Mouse (Mus musculus) myocyte (in vitro differentiated cells): ENCODE results near the gene Rhoc. TPM values are rescaled to one million over a fixed set of nuclear protein-coding genes. Genes with fewer than 3 reads are reported as not detected.

Experiments
- H3K27me3 ChIP-seq: one replicate; pipeline ENCODE4 v1.6.1; 2011; ENCODE audit not compliant: control insufficient read depth, insufficient read depth, insufficient read length
- H3K36me3 ChIP-seq: one replicate; pipeline ENCODE4 v1.6.1; 2011; ENCODE audit not compliant: control insufficient read depth, insufficient read depth
- H3K4me2 ChIP-seq: one replicate; pipeline ENCODE4 v1.6.1; 2011; ENCODE audit warnings: low read depth, control low read depth
- H3K4me3 ChIP-seq: one replicate; pipeline ENCODE4 v1.5.1; 2011; ENCODE audit warnings: mild to moderate bottlenecking, control low read depth, moderate library complexity
- H3K79me2 ChIP-seq: one replicate; pipeline ENCODE4 v1.6.1; 2011; ENCODE audit not compliant: control insufficient read depth, insufficient read depth
- H3ac ChIP-seq: one replicate; pipeline ENCODE4 v1.6.1; 2011; ENCODE audit not compliant: control insufficient read depth, insufficient read length
- CEBPB ChIP-seq: IDR thresholded peaks from 2 replicates; pipeline ENCODE4 v1.6.1; 2011; ENCODE audit warnings: mild to moderate bottlenecking, moderate library complexity; ENCODE audit not compliant: poor library complexity, insufficient read depth, severe bottlenecking
- E2F4 ChIP-seq: IDR thresholded peaks from one replicate; pipeline ENCODE4 v1.6.1; 2011; ENCODE audit warnings: mild to moderate bottlenecking, control low read depth, moderate library complexity; ENCODE audit not compliant: insufficient read depth
- MAX ChIP-seq: IDR thresholded peaks from one replicate; pipeline ENCODE4 v1.6.1; 2011; ENCODE audit warnings: low read depth, mild to moderate bottlenecking, control low read depth
- MYOD1 ChIP-seq, 3 experiments: IDR thresholded peaks; one replicate each; pipeline ENCODE4 v1.6.1; 2011; ENCODE audit warnings: control low read depth in 2 of 3, low read depth in 2 of 3, mild to moderate bottlenecking in 2 of 3, moderate library complexity in 1 of 3; ENCODE audit not compliant: insufficient read length in 2 of 3, control insufficient read depth in 1 of 3
- MYOG ChIP-seq, 3 experiments: IDR thresholded peaks; one replicate each; pipeline ENCODE4 v1.6.1; 2011; ENCODE audit warnings: control low read depth in 2 of 3, low read depth in 2 of 3, mild to moderate bottlenecking in 2 of 3; ENCODE audit not compliant: insufficient read length in 2 of 3, control insufficient read depth in 1 of 3, insufficient read depth in 1 of 3
- POLR2A ChIP-seq: IDR thresholded peaks from one replicate; pipeline ENCODE4 v1.6.1; 2011; ENCODE audit warnings: low read depth, mild to moderate bottlenecking, control low read depth, moderate library complexity; ENCODE audit not compliant: insufficient read length
- POLR2AphosphoS2 ChIP-seq: IDR thresholded peaks from one replicate; pipeline ENCODE4 v1.6.1; 2011; ENCODE audit warnings: low read depth, control low read depth; ENCODE audit not compliant: insufficient read length
- REST ChIP-seq: IDR thresholded peaks from one replicate; pipeline ENCODE4 v1.6.1; 2011; ENCODE audit warnings: mild to moderate bottlenecking, control low read depth, moderate library complexity; ENCODE audit not compliant: insufficient read depth, insufficient read length
- SRF ChIP-seq: IDR thresholded peaks from one replicate; pipeline ENCODE4 v1.6.1; 2011; ENCODE audit warnings: low read depth; ENCODE audit not compliant: control insufficient read depth, insufficient read length
- TCF12 ChIP-seq: IDR thresholded peaks from one replicate; pipeline ENCODE4 v1.6.1; 2011; ENCODE audit warnings: mild to moderate bottlenecking, control low read depth; ENCODE audit not compliant: poor library complexity, insufficient read depth, severe bottlenecking
- TCF3 ChIP-seq: IDR thresholded peaks from one replicate; pipeline ENCODE4 v1.6.1; 2011; ENCODE audit warnings: low read depth, control low read depth; ENCODE audit not compliant: insufficient read length
- USF1 ChIP-seq: IDR thresholded peaks from one replicate; pipeline ENCODE4 v1.6.1; 2011; ENCODE audit warnings: low read depth, mild to moderate bottlenecking, control low read depth, moderate library complexity
- polyA plus RNA-seq: library from polyadenylated mRNA; unstranded; fragments of >200 nt; fragmentation: generic; extraction: Trizol; gene quantifications from one replicate; pipeline ENCODE4 v1.2.1, GENCODE M21; 2012; ENCODE audit warnings: missing spikeins

Gene Rhoc
- polyA plus RNA-seq, 1 experiment, result 474 TPM

- TF ChIP-seq CEBPB, result no peak
- TF ChIP-seq MYOD1 (IDR thresholded peaks at IDR 0.05; ENCODE audit: control insufficient read depth in 1 of 3, insufficient read length in 2 of 3, low read depth in 2 of 3), result no peak
- no peak for TF ChIP-seq MYOG (IDR thresholded peaks at IDR 0.05; ENCODE audit: control insufficient read depth in 1 of 3, insufficient read depth in 1 of 3, insufficient read length in 2 of 3, low read depth in 2 of 3)
- no peak for TF ChIP-seq REST
- TF ChIP-seq E2F4, result no peak
- TF ChIP-seq POLR2A, result no peak
- TF ChIP-seq TCF3, result no peak
- TF ChIP-seq TCF12, result no peak
- no peak for TF ChIP-seq MAX
- TF ChIP-seq POLR2AphosphoS2, result no peak
- TF ChIP-seq SRF, result no peak
- no peak for TF ChIP-seq USF1
- Histone ChIP-seq H3ac (no peak overlapping the region), H3K79me2 (peaks cover 23% of the 10 kb centered on the region), H3K27me3 (no peaks in the 10 kb centered on the region), H3K36me3 (peaks cover 21% of the 10 kb centered on the region), H3K4me3 (no peak overlapping the region), H3K4me2 (no peak overlapping the region)
Measured at GRCm38 (mm10) chr3:104795661-104796340, 7.6 kb downstream of the Rhoc start.

DNA sequence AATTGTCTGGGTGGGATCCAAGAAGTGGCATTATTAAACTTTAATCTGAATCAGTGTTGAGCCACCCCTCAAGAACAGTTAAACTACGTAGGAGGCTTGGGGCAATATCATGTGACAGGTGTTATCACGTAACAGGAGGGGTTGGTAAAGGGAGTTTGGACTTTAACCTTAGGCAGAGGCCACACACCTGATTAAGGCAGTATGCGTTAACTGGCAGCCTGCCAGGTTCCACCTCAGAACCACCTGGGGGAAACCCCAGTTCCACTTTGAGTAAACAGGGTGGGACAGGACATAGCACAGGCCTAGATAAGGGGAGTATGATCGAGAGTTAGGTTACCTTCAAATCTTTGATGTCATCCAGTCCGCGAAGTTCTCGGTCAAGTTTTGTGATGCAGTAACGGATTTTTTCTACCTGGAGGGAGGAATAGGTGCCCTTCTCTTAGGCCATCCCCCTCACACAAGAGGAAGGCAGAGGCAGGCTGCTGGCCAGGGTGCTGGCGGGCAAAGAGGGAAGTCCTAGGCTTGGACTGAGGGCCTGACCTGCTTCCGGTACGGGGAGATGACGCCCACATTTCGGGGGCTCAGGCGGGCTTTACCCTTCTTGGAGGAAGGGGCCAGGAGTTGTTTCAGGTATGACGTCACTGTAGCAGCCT lies 8.4 kb downstream of the Rhoc start:
- peaks cover 21% of the 10 kb centered on the region for H3K36me3 ChIP-seq
- TF ChIP-seq MYOG (IDR thresholded peaks at IDR 0.05; ENCODE audit: control insufficient read depth in 1 of 3, insufficient read depth in 1 of 3, insufficient read length in 2 of 3, low read depth in 2 of 3), result no peak
- TF ChIP-seq POLR2A, result no peak
- peak; percentile 26 for TF ChIP-seq POLR2AphosphoS2
- H3ac ChIP-seq, result no peak overlapping the region
- H3K79me2 ChIP-seq, result peaks cover 15% of the 10 kb centered on the region
- H3K4me3 ChIP-seq, result no peak overlapping the region
- no peaks in the 10 kb centered on the region for H3K27me3 ChIP-seq
- H3K4me2 ChIP-seq, result no peak overlapping the region

DNA sequence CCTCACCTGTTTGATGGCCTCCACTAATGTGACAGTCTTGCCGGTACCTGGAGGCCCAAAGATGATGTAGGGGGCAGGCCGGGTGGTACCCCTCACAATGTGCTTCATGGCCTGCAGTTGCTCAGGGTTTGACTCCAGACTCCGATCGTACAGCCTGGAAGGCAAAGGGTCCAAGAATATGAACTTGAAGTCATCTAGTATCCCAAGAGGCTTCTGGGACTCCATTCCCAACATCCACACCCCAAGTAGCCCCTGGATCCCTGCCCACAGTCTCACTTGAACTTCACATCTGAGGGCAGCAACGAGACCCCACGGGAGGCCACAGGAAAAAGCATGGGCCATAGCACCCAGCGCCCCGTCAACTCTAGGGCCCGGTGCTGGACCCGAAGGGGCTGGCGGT lies 12.5 kb downstream of the Rhoc start:
- no peak for TF ChIP-seq SRF
- no peak for TF ChIP-seq POLR2AphosphoS2
- Histone ChIP-seq H3K27me3 (no peaks in the 10 kb centered on the region), H3K4me3 (no peak overlapping the region), H3ac (no peak overlapping the region), H3K4me2 (no peak overlapping the region), H3K79me2 (no peaks in the 10 kb centered on the region), H3K36me3 (peaks cover 5% of the 10 kb centered on the region)

- Histone ChIP-seq H3K79me2 (no peaks in the 10 kb centered on the region), H3K27me3 (no peaks in the 10 kb centered on the region), H3ac (no peak overlapping the region), H3K36me3 (peaks cover 2% of the 10 kb centered on the region), H3K4me3 (no peak overlapping the region), H3K4me2 (no peak overlapping the region)
- TF ChIP-seq MYOD1 (IDR thresholded peaks at IDR 0.05; ENCODE audit: control insufficient read depth in 1 of 3, insufficient read length in 2 of 3, low read depth in 2 of 3) (no peak), TCF12 (no peak), SRF (no peak), MYOG (IDR thresholded peaks at IDR 0.05; ENCODE audit: control insufficient read depth in 1 of 3, insufficient read depth in 1 of 3, insufficient read length in 2 of 3, low read depth in 2 of 3) (no peak), MAX (no peak), CEBPB (no peak), POLR2A (no peak)
Measured at GRCm38 (mm10) chr3:104801481-104801880, 13.3 kb downstream of the Rhoc start.

GRCm38 (mm10) chr3:104804312-104804711 lies 16.1 kb downstream of the Rhoc start:
- TF ChIP-seq TCF3 (no peak), E2F4 (no peak), POLR2AphosphoS2 (no peak), TCF12 (no peak), POLR2A (no peak), MYOG (IDR thresholded peaks at IDR 0.05; ENCODE audit: control insufficient read depth in 1 of 3, insufficient read depth in 1 of 3, insufficient read length in 2 of 3, low read depth in 2 of 3) (no peak), MAX (no peak), MYOD1 (IDR thresholded peaks at IDR 0.05; ENCODE audit: control insufficient read depth in 1 of 3, insufficient read length in 2 of 3, low read depth in 2 of 3) (no peak), CEBPB (no peak), REST (no peak), SRF (no peak), USF1 (no peak)

More at GRCm38 (mm10) chr3:104804312-104804711, 16.1 kb downstream of the Rhoc start:
- Histone ChIP-seq H3K79me2 (no peaks in the 10 kb centered on the region), H3K36me3 (no peaks in the 10 kb centered on the region), H3K27me3 (no peaks in the 10 kb centered on the region), H3K4me2 (no peak overlapping the region), H3K4me3 (no peak overlapping the region), H3ac (no peak overlapping the region)
